Mouse (Mus musculus): ENCODE results near the gene Smarcc2. TPM values are rescaled to one million over a fixed set of nuclear protein-coding genes. Genes with fewer than 3 reads are reported as not detected.

The Smarcc2 gene
- polyA plus RNA-seq, 1 experiment, result 117 TPM

DNA sequence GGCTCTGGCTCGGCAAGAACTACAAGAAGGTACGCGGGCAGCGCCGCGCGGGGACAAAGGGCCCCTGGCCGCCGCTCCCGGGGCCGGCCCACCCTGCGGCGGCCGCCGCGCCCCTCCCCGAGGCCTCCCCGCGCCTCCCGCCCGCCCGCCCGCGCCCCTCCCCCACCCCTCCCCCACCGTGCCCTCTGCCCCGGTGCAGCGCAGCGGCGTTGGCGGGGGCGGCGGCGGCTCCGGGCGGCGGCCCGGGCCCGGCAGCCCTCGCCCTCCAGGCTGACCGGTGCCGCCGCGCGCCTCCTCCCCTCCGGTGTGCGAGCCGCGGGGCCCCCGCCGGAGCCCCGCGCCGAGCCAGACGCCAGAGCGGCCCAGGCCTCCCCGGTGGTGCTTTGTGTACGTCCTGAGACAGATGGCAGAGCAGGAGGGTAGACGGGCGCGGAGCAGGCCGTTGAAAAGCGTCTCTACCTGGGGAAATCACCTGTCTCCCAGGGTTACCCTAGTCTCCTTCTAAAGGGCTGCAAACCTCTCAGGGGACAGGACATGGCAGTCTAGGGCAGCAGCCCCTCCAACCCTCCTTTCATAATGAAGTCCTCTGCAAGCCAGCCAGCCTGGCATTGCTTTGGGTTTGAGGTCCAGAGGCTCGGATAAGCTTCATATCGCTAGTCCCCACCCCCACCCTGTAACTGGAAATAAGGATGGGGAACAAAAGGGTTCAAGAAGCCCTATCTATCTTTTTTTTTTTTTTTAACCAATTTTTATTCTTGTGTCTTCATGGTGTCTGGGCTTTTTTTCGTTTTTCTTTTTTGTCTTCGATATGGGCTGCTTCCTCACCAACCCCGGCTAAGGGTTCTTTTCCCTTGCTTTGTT is 591 bp downstream of the Smarcc2 start:
- Histone ChIP-seq H3K27ac (ENCODE audit: insufficient read depth, low read length) (peak overlapping the region; percentile 94), H3K4me3 (ENCODE audit: insufficient read depth, low read length) (peak overlapping the region; percentile 93), H3K4me1 (ENCODE audit: control insufficient read depth, insufficient read depth, low read length) (no peaks in the 10 kb centered on the region)
- no peak; the same call in 1 of the 2 replicates for TF ChIP-seq POLR2A (IDR thresholded peaks at IDR 0.05; ENCODE audit: low read depth, low read length)
- TF ChIP-seq CTCF (IDR thresholded peaks at IDR 0.05; ENCODE audit: borderline replicate concordance, insufficient read depth, low read length), result no peak

DNA sequence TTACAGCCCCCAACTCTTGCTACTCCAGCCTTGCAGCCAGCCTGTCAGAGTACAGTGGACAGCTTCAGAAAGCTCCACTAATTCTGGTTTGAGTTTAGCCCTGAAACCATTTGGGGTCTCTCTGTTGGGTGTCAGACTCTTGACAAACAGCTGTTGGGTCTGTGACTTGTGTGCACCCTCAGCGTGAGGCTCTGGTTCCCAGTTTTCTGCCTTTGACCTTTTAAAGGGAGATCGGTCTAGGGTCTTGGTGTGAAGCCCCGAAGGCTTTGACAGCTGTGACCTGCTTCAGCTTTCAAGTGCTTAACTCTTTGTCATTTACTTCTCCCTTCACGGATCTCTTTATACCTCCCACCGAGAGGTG is 1.2 kb downstream of the Smarcc2 start:
- TF ChIP-seq POLR2A (IDR thresholded peaks at IDR 0.05; ENCODE audit: low read depth, low read length) (no peak), CTCF (IDR thresholded peaks at IDR 0.05; ENCODE audit: borderline replicate concordance, insufficient read depth, low read length) (no peak)
- Histone ChIP-seq H3K4me1 (ENCODE audit: control insufficient read depth, insufficient read depth, low read length) (no peaks in the 10 kb centered on the region), H3K27ac (ENCODE audit: insufficient read depth, low read length) (no peak overlapping the region), H3K4me3 (ENCODE audit: insufficient read depth, low read length) (peak overlapping the region; percentile 93)

DNA sequence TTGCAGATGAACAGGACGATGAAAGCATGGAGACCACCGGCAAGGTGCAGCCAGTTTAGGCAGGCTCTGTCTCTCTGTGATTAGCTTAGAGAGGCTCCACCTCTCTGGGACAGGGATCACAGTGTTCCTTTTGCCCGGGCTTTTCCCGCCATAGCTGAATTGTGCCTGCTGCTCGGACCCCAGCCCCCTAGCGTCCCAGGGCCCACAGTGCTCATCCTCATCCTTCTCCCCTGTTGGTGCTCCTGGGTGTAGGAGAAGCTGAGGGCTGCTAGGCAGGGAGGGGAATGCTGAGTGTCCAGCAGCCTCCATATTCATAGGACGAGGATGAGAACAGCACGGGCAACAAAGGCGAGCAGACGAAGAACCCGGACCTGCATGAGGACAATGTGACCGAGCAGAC is 15.3 kb downstream of the Smarcc2 start:
- TF ChIP-seq CTCF (IDR thresholded peaks at IDR 0.05; ENCODE audit: borderline replicate concordance, insufficient read depth, low read length) (no peak), POLR2A (IDR thresholded peaks at IDR 0.05; ENCODE audit: low read depth, low read length) (no peak)

DNA sequence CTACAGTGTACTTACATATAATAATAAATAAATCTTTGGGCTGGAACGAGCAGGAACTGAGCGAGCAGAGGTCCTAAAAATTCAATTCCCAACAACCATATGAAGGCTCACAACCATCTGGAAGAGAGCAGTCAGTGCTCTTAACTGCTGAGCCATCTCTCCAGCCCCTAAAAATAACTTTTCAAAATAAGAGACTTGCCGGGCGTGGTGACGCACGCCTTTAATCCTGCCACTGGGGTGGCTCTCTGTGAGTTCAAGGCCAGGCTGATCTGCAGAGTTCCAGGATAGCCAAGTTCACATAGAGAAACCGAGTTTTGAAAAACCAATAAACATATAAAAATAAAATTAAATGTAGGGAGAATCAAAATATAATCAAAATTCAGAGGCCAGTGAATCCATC is 27.3 kb downstream of the Smarcc2 start:
- no peak overlapping the region for H3K27ac ChIP-seq (ENCODE audit: insufficient read depth, low read length)
- no peak overlapping the region for H3K4me3 ChIP-seq (ENCODE audit: insufficient read depth, low read length)
- no peak for TF ChIP-seq CTCF (IDR thresholded peaks at IDR 0.05; ENCODE audit: borderline replicate concordance, insufficient read depth, low read length)
- TF ChIP-seq POLR2A (IDR thresholded peaks at IDR 0.05; ENCODE audit: low read depth, low read length), result no peak
- peaks cover 2% of the 10 kb centered on the region; the same call in 1 of the 2 replicates for H3K4me1 ChIP-seq (ENCODE audit: control insufficient read depth, insufficient read depth, low read length)

More for the DNA sequence above, 15.3 kb downstream of the Smarcc2 start:
- Histone ChIP-seq H3K4me3 (ENCODE audit: insufficient read depth, low read length) (no peak overlapping the region), H3K27ac (ENCODE audit: insufficient read depth, low read length) (no peak overlapping the region), H3K4me1 (ENCODE audit: control insufficient read depth, insufficient read depth, low read length) (no peaks in the 10 kb centered on the region)

DNA sequence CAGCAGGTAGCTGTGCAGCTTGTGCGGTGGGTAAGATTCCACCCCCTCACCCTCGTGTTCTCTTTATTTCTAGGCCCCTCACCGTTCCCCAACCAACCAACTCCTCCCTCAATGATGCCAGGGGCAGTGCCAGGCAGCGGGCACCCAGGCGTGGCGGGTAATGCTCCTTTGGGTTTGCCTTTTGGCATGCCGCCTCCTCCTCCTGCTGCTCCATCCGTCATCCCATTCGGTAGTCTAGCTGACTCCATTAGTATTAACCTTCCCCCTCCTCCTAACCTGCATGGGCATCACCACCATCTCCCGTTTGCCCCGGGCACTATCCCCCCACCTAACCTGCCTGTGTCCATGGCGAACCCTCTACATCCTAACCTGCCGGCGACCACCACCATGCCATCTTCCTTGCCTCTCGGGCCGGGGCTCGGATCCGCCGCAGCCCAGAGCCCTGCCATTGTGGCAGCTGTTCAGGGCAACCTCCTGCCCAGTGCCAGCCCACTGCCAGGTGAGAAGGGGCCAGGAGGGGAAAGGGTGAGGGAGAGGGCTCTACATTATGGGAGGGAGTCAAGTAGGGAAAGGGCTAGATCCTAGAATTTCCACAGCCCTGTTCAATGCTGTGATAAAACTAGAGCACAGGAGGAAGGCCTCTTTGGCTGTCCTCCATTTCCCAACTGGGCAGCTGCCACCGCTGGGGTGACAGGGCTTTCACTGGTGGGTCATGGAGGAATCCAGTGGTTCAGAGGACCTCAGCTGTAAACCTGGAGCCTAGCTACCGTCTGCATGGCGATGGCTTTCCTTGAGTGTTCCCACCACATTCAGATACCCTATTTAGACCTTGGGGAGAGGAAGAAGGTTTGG is 29.0 kb downstream of the Smarcc2 start:
- Histone ChIP-seq H3K27ac (ENCODE audit: insufficient read depth, low read length) (no peak overlapping the region), H3K4me3 (ENCODE audit: insufficient read depth, low read length) (no peak overlapping the region), H3K4me1 (ENCODE audit: control insufficient read depth, insufficient read depth, low read length) (peaks cover 2% of the 10 kb centered on the region; the same call in 1 of the 2 replicates)
- TF ChIP-seq CTCF (IDR thresholded peaks at IDR 0.05; ENCODE audit: borderline replicate concordance, insufficient read depth, low read length) (no peak), POLR2A (IDR thresholded peaks at IDR 0.05; ENCODE audit: low read depth, low read length) (no peak)

DNA sequence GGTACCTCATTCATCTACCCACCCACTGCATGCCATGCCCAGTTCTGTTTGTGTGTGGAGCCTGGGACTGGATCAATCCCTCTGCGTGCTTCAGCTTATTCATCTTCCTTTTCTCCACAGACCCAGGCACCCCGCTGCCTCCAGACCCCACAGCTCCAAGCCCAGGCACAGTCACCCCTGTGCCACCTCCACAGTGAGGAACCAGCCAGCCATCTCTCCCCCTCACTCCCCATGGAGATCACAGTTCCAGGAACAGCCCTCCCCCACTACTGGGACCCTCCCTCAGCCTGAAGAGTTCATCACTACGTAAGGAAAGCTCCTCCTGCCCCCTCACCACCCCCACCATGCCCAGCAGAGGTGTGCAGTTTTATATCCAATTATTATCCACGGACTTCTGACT is 29.7 kb downstream of the Smarcc2 start:
- 0 out of 2 replicates have a peak overlapping the region, but pooled peaks have one; percentile 3 for H3K27ac ChIP-seq (ENCODE audit: insufficient read depth, low read length)
- peaks cover 2% of the 10 kb centered on the region; the same call in 1 of the 2 replicates for H3K4me1 ChIP-seq (ENCODE audit: control insufficient read depth, insufficient read depth, low read length)
- no peak overlapping the region for H3K4me3 ChIP-seq (ENCODE audit: insufficient read depth, low read length)
- no peak for TF ChIP-seq CTCF (IDR thresholded peaks at IDR 0.05; ENCODE audit: borderline replicate concordance, insufficient read depth, low read length)
- TF ChIP-seq POLR2A (IDR thresholded peaks at IDR 0.05; ENCODE audit: low read depth, low read length), result no peak

DNA sequence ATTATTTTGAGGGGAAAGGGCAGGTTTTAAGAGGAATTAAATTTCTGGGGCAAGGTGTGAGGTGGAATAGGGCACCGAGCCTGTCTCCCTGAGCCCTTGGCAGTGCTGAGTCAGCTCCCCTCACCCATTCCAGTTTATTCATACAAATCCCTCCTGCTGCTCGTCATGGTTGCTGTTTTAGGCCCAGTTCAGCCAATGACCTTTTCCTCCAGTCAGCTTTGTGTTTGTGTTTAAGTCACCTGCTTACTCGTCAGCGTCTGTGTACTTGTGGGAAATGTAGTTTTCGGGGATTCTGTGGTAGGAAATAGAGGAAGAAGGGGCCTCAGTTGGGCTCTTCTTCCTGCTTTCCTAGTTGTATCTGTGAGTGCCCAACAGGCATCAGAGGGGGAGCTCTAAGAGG is 30.3 kb downstream of the Smarcc2 start:
- TF ChIP-seq POLR2A (IDR thresholded peaks at IDR 0.05; ENCODE audit: low read depth, low read length) (no peak), CTCF (IDR thresholded peaks at IDR 0.05; ENCODE audit: borderline replicate concordance, insufficient read depth, low read length) (no peak)
- peak overlapping the region; percentile 56 for H3K27ac ChIP-seq (ENCODE audit: insufficient read depth, low read length)
- H3K4me3 ChIP-seq (ENCODE audit: insufficient read depth, low read length), result no peak overlapping the region

DNA sequence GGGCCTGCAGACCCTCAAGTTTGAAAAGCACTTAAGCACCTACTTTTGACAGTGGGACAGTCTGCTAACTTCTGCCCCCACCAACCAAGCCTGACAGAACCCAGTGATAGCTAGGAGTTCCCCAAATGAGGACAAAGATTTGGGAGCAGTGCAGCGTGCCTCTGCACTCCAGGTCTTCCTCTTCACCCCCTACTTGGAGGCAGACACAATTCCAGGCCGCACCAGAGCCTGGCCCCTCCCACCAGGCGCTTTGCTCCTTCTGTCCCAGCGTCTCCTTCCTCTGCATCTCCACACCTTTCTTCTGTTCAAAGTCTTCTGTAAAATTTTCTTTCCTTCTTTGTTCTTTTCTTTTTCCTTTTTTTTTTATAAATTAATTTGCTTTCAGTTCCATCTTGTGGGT is 30.7 kb downstream of the Smarcc2 start:
- Histone ChIP-seq H3K4me1 (ENCODE audit: control insufficient read depth, insufficient read depth, low read length) (peaks cover 2% of the 10 kb centered on the region; the same call in 1 of the 2 replicates), H3K27ac (ENCODE audit: insufficient read depth, low read length) (peak overlapping the region; percentile 56), H3K4me3 (ENCODE audit: insufficient read depth, low read length) (no peak overlapping the region)
- TF ChIP-seq CTCF (IDR thresholded peaks at IDR 0.05; ENCODE audit: borderline replicate concordance, insufficient read depth, low read length) (no peak), POLR2A (IDR thresholded peaks at IDR 0.05; ENCODE audit: low read depth, low read length) (no peak; the same call in 1 of the 2 replicates)

More for the DNA sequence above, 30.3 kb downstream of the Smarcc2 start:
- H3K4me1 ChIP-seq (ENCODE audit: control insufficient read depth, insufficient read depth, low read length), result peaks cover 2% of the 10 kb centered on the region; the same call in 1 of the 2 replicates

DNA sequence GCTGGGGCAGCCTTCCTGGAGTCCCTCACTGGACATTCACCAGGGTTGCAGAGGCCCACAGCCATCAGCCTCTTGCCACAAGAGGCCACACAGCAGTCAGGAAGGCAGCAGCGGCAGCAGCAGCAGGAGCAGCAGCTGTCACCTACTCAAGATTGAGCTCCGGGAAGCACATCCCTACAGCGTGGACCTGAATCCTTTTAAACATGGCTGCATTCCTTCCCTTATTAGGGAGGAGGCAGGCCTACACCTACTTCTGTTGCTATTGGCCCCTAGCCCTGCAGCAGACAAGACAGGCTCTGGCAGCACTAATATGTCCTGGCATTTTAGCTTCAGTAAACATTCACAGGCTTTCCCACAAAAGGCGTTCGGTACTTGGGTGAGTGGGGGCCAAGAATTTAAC is 31.2 kb downstream of the Smarcc2 start:
- TF ChIP-seq CTCF (IDR thresholded peaks at IDR 0.05; ENCODE audit: borderline replicate concordance, insufficient read depth, low read length), result no peak
- peak; percentile 73 for TF ChIP-seq POLR2A (IDR thresholded peaks at IDR 0.05; ENCODE audit: low read depth, low read length)
- peak overlapping the region; percentile 94 for H3K27ac ChIP-seq (ENCODE audit: insufficient read depth, low read length)
- H3K4me1 ChIP-seq (ENCODE audit: control insufficient read depth, insufficient read depth, low read length), result peaks cover 6% of the 10 kb centered on the region; the same call in 1 of the 2 replicates
- H3K4me3 ChIP-seq (ENCODE audit: insufficient read depth, low read length), result no peak overlapping the region
